Mouse (Mus musculus) bone marrow, adult 2 months (tissue): ENCODE results near the gene Pdzd8.

Source experiments
- CTCF ChIP-seq: fragments of 200-500 bp; IDR thresholded peaks from 2 replicates; pipeline ENCODE4 v1.5.1; 2011; ENCODE audit warnings: low read length, control low read depth; ENCODE audit not compliant: control insufficient read depth, insufficient read depth
- POLR2A ChIP-seq: fragments of 200-500 bp; IDR thresholded peaks from 2 replicates; pipeline ENCODE4 v1.6.1; 2011; ENCODE audit warnings: low read depth, mild to moderate bottlenecking, control low read depth, low read length, borderline replicate concordance; ENCODE audit not compliant: control insufficient read depth

GRCm38 (mm10) chr19:59261604-59262003 is 84.0 kb downstream of the Pdzd8 start:
- TF ChIP-seq CTCF (no peak), POLR2A (no peak)
